Mouse (Mus musculus): ENCODE data around the gene Sept1.

GRCm38 (mm10) chr7:127211014-127211745, 21.8 kb downstream of the Sept1 start:
- TF ChIP-seq USF1 (IDR thresholded peaks at IDR 0.05; ENCODE audit: low read depth) (no peak), POLR2AphosphoS2 (IDR thresholded peaks at IDR 0.05; ENCODE audit: insufficient read length, low read depth) (peak; percentile 44)

All from myocyte (in vitro differentiated cells).